In genomic region chr4:129238579-129239016, GRCm38 (mm10) we compare ENCODE assay signal across 7 mouse cellular contexts. TPM values are rescaled to one million over a fixed set of nuclear protein-coding genes. Genes with fewer than 3 reads are reported as not detected.
A peak's percentile ranks its signal among the peaks of the same experiment; 100 is the strongest.
DNase-seq lines count a peak whose midpoint lies in the region; ATAC-seq and TF ChIP-seq lines count a peak whose summit lies in the region.

No protein-coding gene starts in this region.

- H3K27ac ChIP-seq in lung, embryonic 14.5 days (ENCODE audit: low read depth) = no peak overlapping the region
- H3K27ac ChIP-seq in embryonic facial prominence, embryonic 14.5 days (replicated peaks; ENCODE audit: low read depth, low read length) = no peak overlapping the region
- H3K27ac ChIP-seq in hindbrain, embryonic 15.5 days (replicated peaks) = peak overlapping the region; percentile 81

- H3K4me1 ChIP-seq in lung, embryonic 14.5 days (ENCODE audit: insufficient read depth) = peaks cover 15% of the 10 kb centered on the region; the same call in 1 of the 2 replicates
- H3K4me1 ChIP-seq in embryonic facial prominence, embryonic 14.5 days (ENCODE audit: control insufficient read depth, insufficient read depth, low read length) = peaks cover 23% of the 10 kb centered on the region
- H3K4me1 ChIP-seq in hindbrain, embryonic 15.5 days (replicated peaks) = peaks cover 41% of the 10 kb centered on the region

- under 1% methylated on average over 23 of the region's 23 CpGs for WGBS in lung, embryonic 14.5 days
- WGBS in embryonic facial prominence, embryonic 14.5 days = under 1% methylated on average over 10 of the region's 23 CpGs
- WGBS in hindbrain, embryonic 15.5 days = under 1% methylated on average over 22 of the region's 23 CpGs

- peak overlapping the region; percentile 16 for H3ac ChIP-seq in myocyte (ENCODE audit: control insufficient read depth, insufficient read length)

- peak overlapping the region; percentile 50 for H3K9ac ChIP-seq in lung, embryonic 14.5 days
- peak overlapping the region; percentile 73 for H3K9ac ChIP-seq in embryonic facial prominence, embryonic 14.5 days (ENCODE audit: low read depth, low read length)
- H3K9ac ChIP-seq in hindbrain, embryonic 15.5 days = peak overlapping the region; percentile 72

- peaks cover 86% of the 10 kb centered on the region for H3K79me2 ChIP-seq in myocyte (ENCODE audit: control insufficient read depth, insufficient read depth)

- H3K9me3 ChIP-seq in lung, embryonic 14.5 days (ENCODE audit: low read depth, low read length) = no peaks in the 10 kb centered on the region
- no peaks in the 10 kb centered on the region for H3K9me3 ChIP-seq in embryonic facial prominence, embryonic 14.5 days (ENCODE audit: control insufficient read depth, low read length)
- H3K9me3 ChIP-seq in hindbrain, embryonic 15.5 days = no peaks in the 10 kb centered on the region

- TF ChIP-seq CTCF in lung, embryonic 14.5 days (IDR thresholded peaks at IDR 0.05; ENCODE audit: low read depth) = no peak

- H3K4me2 ChIP-seq in lung, embryonic 14.5 days = peak overlapping the region; percentile 81
- peak overlapping the region; percentile 97 for H3K4me2 ChIP-seq in embryonic facial prominence, embryonic 14.5 days (ENCODE audit: low read depth, low read length)
- peak overlapping the region; percentile 90 for H3K4me2 ChIP-seq in hindbrain, embryonic 15.5 days
- peak overlapping the region; percentile 72 for H3K4me2 ChIP-seq in myocyte (ENCODE audit: low read depth)

- peak overlapping the region; percentile 64 for H3K4me3 ChIP-seq in lung, embryonic 14.5 days (ENCODE audit: low read depth, low read length)
- peak overlapping the region; percentile 76 for H3K4me3 ChIP-seq in embryonic facial prominence, embryonic 14.5 days (ENCODE audit: low read depth, low read length)
- H3K4me3 ChIP-seq in hindbrain, embryonic 15.5 days = peak overlapping the region; percentile 77
- peak overlapping the region; percentile 12 for H3K4me3 ChIP-seq in myocyte

- peak; percentile 16 for ATAC-seq in lung, embryonic 14.5 days (ENCODE audit: insufficient read depth)
- ATAC-seq in embryonic facial prominence, embryonic 14.5 days (ENCODE audit: low read depth) = peak; percentile 39
- ATAC-seq in hindbrain, embryonic 15.5 days (ENCODE audit: low FRiP score, low read depth) = peak; percentile 67

- no peak for TF ChIP-seq POLR2A in myocyte (IDR thresholded peaks at IDR 0.05; ENCODE audit: insufficient read length, low read depth)

- H3K27me3 ChIP-seq in lung, embryonic 14.5 days (ENCODE audit: insufficient read depth, low read length) = no peaks in the 10 kb centered on the region
- no peaks in the 10 kb centered on the region for H3K27me3 ChIP-seq in embryonic facial prominence, embryonic 14.5 days (replicated peaks; ENCODE audit: control insufficient read depth, insufficient read depth, low read length)
- H3K27me3 ChIP-seq in hindbrain, embryonic 15.5 days = no peaks in the 10 kb centered on the region
- H3K27me3 ChIP-seq in myocyte (ENCODE audit: control insufficient read depth, insufficient read depth, insufficient read length) = no peaks in the 10 kb centered on the region

- no peak for DNase-seq in lung, embryonic 14.5 days
- DNase-seq in lung, postnatal 36 days = no peak
- no peak for DNase-seq in embryonic facial prominence, embryonic 14.5 days (ENCODE audit: low spot score)
- no peak for DNase-seq in urinary bladder, adult 2 months (ENCODE audit: low spot score)
- DNase-seq in thymus, postnatal 10 days (ENCODE audit: low spot score in 2 of 2) = no peak

- H3K36me3 ChIP-seq in lung, embryonic 14.5 days (ENCODE audit: insufficient read depth) = no peaks in the 10 kb centered on the region
- H3K36me3 ChIP-seq in embryonic facial prominence, embryonic 14.5 days (ENCODE audit: control insufficient read depth, insufficient read depth, low read length) = no peaks in the 10 kb centered on the region
- no peaks in the 10 kb centered on the region for H3K36me3 ChIP-seq in hindbrain, embryonic 15.5 days
- no peaks in the 10 kb centered on the region for H3K36me3 ChIP-seq in myocyte (ENCODE audit: control insufficient read depth, insufficient read depth)

TF ChIP-seq in myocyte, 11 proteins besides CTCF, POLR2A, EP300 and RAD21:
- no peak for TF ChIP-seq USF1 (IDR thresholded peaks at IDR 0.05; ENCODE audit: low read depth)
- no peak for TF ChIP-seq POLR2AphosphoS2 (IDR thresholded peaks at IDR 0.05; ENCODE audit: insufficient read length, low read depth)
- no peak for TF ChIP-seq MYOG (IDR thresholded peaks at IDR 0.05; ENCODE audit: control insufficient read depth in 1 of 3, insufficient read depth in 1 of 3, insufficient read length in 2 of 3, low read depth in 2 of 3)

RNA-seq across cellular contexts. Expression of gene C77080, which starts 22.6 kb away (rescaled TPM):
- polyA plus RNA-seq in lung, embryonic 14.5 days (2014; fragmentation: Nextera tagmentation; extraction: Ambion mirVana) = 2.8 and 3.2 TPM in 2 replicates
- 6.1 and 6.2 TPM in 2 replicates for polyA plus RNA-seq in embryonic facial prominence, embryonic 14.5 days (2014; fragmentation: Nextera tagmentation; extraction: Ambion mirVana)
- 8.3 and 9.5 TPM in 2 replicates for polyA plus RNA-seq in hindbrain, embryonic 15.5 days (2015; fragmentation: Nextera tagmentation; extraction: Ambion mirVana)
- polyA plus RNA-seq in myocyte (2012; fragmentation: generic; extraction: Trizol) = 25.4 TPM
- 29.7 and 32.1 TPM in 2 replicates for polyA plus RNA-seq in urinary bladder, adult 2 months (2012; rRNA removed)

RNA-seq across cellular contexts. Expression of gene Sync, which starts 48.8 kb away (rescaled TPM):
- polyA plus RNA-seq in lung, embryonic 14.5 days (2014; fragmentation: Nextera tagmentation; extraction: Ambion mirVana) = 0.33 and 0.54 TPM in 2 replicates
- 7.9 and 11.7 TPM in 2 replicates for polyA plus RNA-seq in embryonic facial prominence, embryonic 14.5 days (2014; fragmentation: Nextera tagmentation; extraction: Ambion mirVana)
- polyA plus RNA-seq in hindbrain, embryonic 15.5 days (2015; fragmentation: Nextera tagmentation; extraction: Ambion mirVana) = 1.5 and 1.6 TPM in 2 replicates
- polyA plus RNA-seq in myocyte (2012; fragmentation: generic; extraction: Trizol) = 51.1 TPM
- polyA plus RNA-seq in urinary bladder, adult 2 months (2012; rRNA removed) = 3.1 and 4.0 TPM in 2 replicates

RNA-seq across cellular contexts. Expression of gene Yars, which starts 49.0 kb away (rescaled TPM):
- polyA plus RNA-seq in lung, embryonic 14.5 days (2014; fragmentation: Nextera tagmentation; extraction: Ambion mirVana) = 84.4 and 92.2 TPM in 2 replicates
- 74.9 and 78.3 TPM in 2 replicates for polyA plus RNA-seq in embryonic facial prominence, embryonic 14.5 days (2014; fragmentation: Nextera tagmentation; extraction: Ambion mirVana)
- 102 and 111 TPM in 2 replicates for polyA plus RNA-seq in hindbrain, embryonic 15.5 days (2015; fragmentation: Nextera tagmentation; extraction: Ambion mirVana)
- 183 TPM for polyA plus RNA-seq in myocyte (2012; fragmentation: generic; extraction: Trizol)
- 36.8 and 38.3 TPM in 2 replicates for polyA plus RNA-seq in urinary bladder, adult 2 months (2012; rRNA removed)

RNA-seq across cellular contexts. Expression of gene S100pbp, which starts 49.1 kb away (rescaled TPM):
- polyA plus RNA-seq in lung, embryonic 14.5 days (2014; fragmentation: Nextera tagmentation; extraction: Ambion mirVana) = 17.3 and 18.1 TPM in 2 replicates
- 12.6 and 15.5 TPM in 2 replicates for polyA plus RNA-seq in embryonic facial prominence, embryonic 14.5 days (2014; fragmentation: Nextera tagmentation; extraction: Ambion mirVana)
- 19.6 and 20.5 TPM in 2 replicates for polyA plus RNA-seq in hindbrain, embryonic 15.5 days (2015; fragmentation: Nextera tagmentation; extraction: Ambion mirVana)
- polyA plus RNA-seq in myocyte (2012; fragmentation: generic; extraction: Trizol) = 7.8 TPM
- polyA plus RNA-seq in urinary bladder, adult 2 months (2012; rRNA removed) = 19.8 and 21.7 TPM in 2 replicates

Comparison
In these comparisons a context has a peak if more than half of its experiments do, and no peak if none do; other contexts are left out.
1. ATAC-seq: peak in every context shown above with its lines; median percentile 67 in hindbrain, embryonic 15.5 days; 39 in embryonic facial prominence, embryonic 14.5 days; 16 in lung, embryonic 14.5 days.
2. H3K4me3 ChIP-seq: peak in every context shown above with its lines; median percentile 77 in hindbrain, embryonic 15.5 days; 76 in embryonic facial prominence, embryonic 14.5 days; 64 in lung, embryonic 14.5 days; 12 in myocyte.